Mouse (Mus musculus) adrenal gland, adult 10 weeks (tissue): ENCODE data around the gene 4930430A15Rik. TPM values are rescaled to one million over a fixed set of nuclear protein-coding genes. Genes with fewer than 3 reads are reported as not detected.

Experiments
- polyA plus RNA-seq: library from polyadenylated mRNA; stranded (reverse); fragments of 350-450 nt; fragmentation: Illumina TruSeq; extraction: RNeasy Lipid Tissue Mini Kit (QIAGEN cat#74804); gene quantifications from one replicate; pipeline ENCODE4 v1.2.3, GENCODE M21; 2014; ENCODE audit warnings: low read depth, low replicate concordance

4930430A15Rik gene
- not detected for polyA plus RNA-seq

GRCm38 (mm10) chr2:111229502-111229901, at the start of gene 4930430A15Rik:
4930430A15Rik (minus strand) TSS chr2:111229602.

DNA sequence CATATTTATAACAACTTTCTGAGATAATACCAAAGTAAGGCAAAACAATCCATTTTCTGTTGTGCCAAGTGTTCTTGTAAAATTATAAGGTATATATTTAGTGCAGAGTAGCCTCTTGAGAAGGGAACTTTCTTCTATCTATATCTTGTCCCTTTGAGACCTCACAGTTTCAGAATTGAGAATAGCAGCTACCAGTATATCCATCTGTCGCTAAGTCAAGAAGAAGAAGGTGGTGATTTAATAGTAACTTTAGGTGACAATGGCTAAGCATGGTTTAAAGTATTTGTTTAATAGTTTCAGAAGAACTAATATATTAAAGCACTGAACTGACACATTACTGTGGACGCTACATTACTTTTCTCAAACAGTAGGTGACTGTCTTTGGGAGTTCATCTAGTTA, 44.6 kb upstream of the 4930430A15Rik start, which contains the start of gene Olfr1277:
TSS of gene Olfr1277 (minus strand) at position 101 of the 400 bp plus-strand sequence.

GRCm38 (mm10) chr2:111254216-111254615, 24.8 kb upstream of the 4930430A15Rik start, which contains the start of gene Olfr1276:
Olfr1276 (plus strand) TSS chr2:111254516.

DNA sequence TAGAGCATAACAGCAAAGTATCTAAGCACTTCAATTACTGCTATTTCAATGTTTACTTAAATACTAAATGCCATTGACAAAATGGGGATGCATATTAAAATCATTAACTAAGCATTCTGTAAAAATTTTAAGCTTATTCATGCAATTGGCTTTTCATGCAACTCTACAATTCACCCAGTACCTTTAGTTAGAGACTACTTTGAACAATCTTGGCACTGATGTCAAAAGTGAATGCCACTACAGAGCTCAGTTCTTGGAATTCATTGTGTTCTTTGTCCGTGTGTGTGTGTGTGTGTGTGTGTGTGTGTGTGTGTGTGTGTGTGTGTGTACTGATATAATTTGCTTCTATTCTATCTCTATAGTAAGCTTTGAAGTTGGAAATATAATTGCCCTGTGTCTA, 5.8 kb upstream of the 4930430A15Rik start, which contains the start of gene Olfr1275:
TSS of gene Olfr1275 (minus strand) at position 101 of the 400 bp plus-strand sequence.

DNA sequence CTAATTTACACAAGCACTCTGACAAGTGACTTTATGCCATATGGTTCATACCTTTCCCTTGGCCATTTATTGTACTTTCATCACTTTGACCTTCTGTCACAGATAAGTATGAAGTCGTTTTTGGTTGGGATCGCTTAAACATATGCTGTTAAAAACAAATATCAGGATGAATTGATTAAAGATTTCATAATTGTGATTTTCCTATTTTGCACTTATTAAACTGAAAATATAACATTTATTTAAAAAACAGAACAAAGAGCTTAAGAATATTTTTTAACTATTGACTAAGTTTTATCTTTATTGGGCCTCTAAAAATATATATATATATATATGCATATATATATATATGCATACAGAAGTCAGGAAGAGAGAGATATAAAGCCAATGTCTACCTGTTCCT, 76.6 kb downstream of the 4930430A15Rik start, which contains the start of gene Gm15130:
TSS of gene Gm15130 (minus strand) at position 101 of the 400 bp plus-strand sequence.

Other genes with a start within 250 kb of the 4930430A15Rik start
- gene Gm13941, start 123.6 kb downstream of the 4930430A15Rik start, polyA plus RNA-seq: not detected
- not detected for gene Gm15130, start 76.7 kb downstream of the 4930430A15Rik start, polyA plus RNA-seq
- not detected for gene Olfr1275, start 5.7 kb upstream of the 4930430A15Rik start, polyA plus RNA-seq
- gene Olfr1276, start 24.9 kb upstream of the 4930430A15Rik start, polyA plus RNA-seq: not detected
- not detected for gene Olfr1277, start 44.5 kb upstream of the 4930430A15Rik start, polyA plus RNA-seq
- not detected for gene Olfr1278, start 60.5 kb upstream of the 4930430A15Rik start, polyA plus RNA-seq
- not detected for gene Olfr1279, start 71.0 kb upstream of the 4930430A15Rik start, polyA plus RNA-seq
- gene Olfr1280, start 84.4 kb upstream of the 4930430A15Rik start, polyA plus RNA-seq: not detected
- gene Olfr1281, start 96.9 kb upstream of the 4930430A15Rik start, polyA plus RNA-seq: not detected
- gene Olfr1282, start 106.5 kb upstream of the 4930430A15Rik start, polyA plus RNA-seq: not detected
- not detected for gene Olfr1283, start 137.2 kb upstream of the 4930430A15Rik start, polyA plus RNA-seq
- gene Olfr1284, start 145.9 kb upstream of the 4930430A15Rik start, polyA plus RNA-seq: not detected
- not detected for gene Olfr1286, start 193.5 kb upstream of the 4930430A15Rik start, polyA plus RNA-seq
- not detected for gene Olfr1287, start 219.5 kb upstream of the 4930430A15Rik start, polyA plus RNA-seq
- gene Olfr1288, start 244.5 kb upstream of the 4930430A15Rik start, polyA plus RNA-seq: not detected